Mouse (Mus musculus): Measurements from ENCODE around the gene Rheb. TPM values are rescaled to one million over a fixed set of nuclear protein-coding genes. Genes with fewer than 3 reads are reported as not detected.

Rheb gene
- total and polyA plus RNA-seq, 3 experiments, result 17.0 to 64.1 (median 46.2) TPM

- H3K9ac ChIP-seq (ENCODE audit: insufficient read depth, low read depth), result no peak overlapping the region
- dilution Hi-C loops (cut with MboI; ENCODE audit: extremely low pct_ligation_motif_present, extremely low pct_unique_long_range_greater_than_20kb, low sequenced_read_pairs), result no loop called here
- H3K9me3 ChIP-seq (replicated peaks; ENCODE audit: low read length), result no peaks in the 10 kb centered on the region
- peaks cover 28% of the 10 kb centered on the region for H3K79me2 ChIP-seq (replicated peaks; ENCODE audit: control insufficient read depth, extremely low read depth, insufficient read depth, poor library complexity, severe bottlenecking)
- H3K36me3 ChIP-seq (replicated peaks in 1 of 2; ENCODE audit: control insufficient read depth in 1 of 2, insufficient read depth in 1 of 2, low read length in 1 of 2), result peaks cover 0 to 2% of the 10 kb centered on the region in 2 experiments
- TF ChIP-seq RAD21 (IDR thresholded peaks at IDR 0.05; ENCODE audit: low read depth, low read length), result no peak
- TF ChIP-seq CHD1 (IDR thresholded peaks at IDR 0.05; ENCODE audit: low read depth, low read length), result no peak
- no peak for TF ChIP-seq JUND (conservative IDR thresholded peaks at IDR 0.05; ENCODE audit: low read depth, low read length)
- TF ChIP-seq UBTF (IDR thresholded peaks at IDR 0.05; ENCODE audit: low read depth, low read length), result no peak
- TF ChIP-seq E2F4 (IDR thresholded peaks at IDR 0.05; ENCODE audit: insufficient replicate concordance, low read depth, low read length), result no peak
- TF ChIP-seq ZMIZ1 (IDR thresholded peaks at IDR 0.05; ENCODE audit: low read depth, low read length), result no peak
- TF ChIP-seq HCFC1 (IDR thresholded peaks at IDR 0.05; ENCODE audit: low read depth, low read length), result no peak
- no peak for TF ChIP-seq ZKSCAN1 (IDR thresholded peaks at IDR 0.05; ENCODE audit: borderline replicate concordance, low read depth, low read length)
- no peak for TF ChIP-seq JUN (IDR thresholded peaks at IDR 0.05; ENCODE audit: insufficient read depth, low read depth, low read length)
- in situ Hi-C loops (cut with MboI; ENCODE audit: low pct_ligation_motif_present, low pct_unique_long_range_greater_than_20kb, low sequenced_read_pairs), result no loop called here
- H3K4me3 ChIP-seq (replicated peaks in 1 of 3; ENCODE audit: low read depth in 2 of 3, low read length in 2 of 3, poor library complexity in 1 of 3), result no peak overlapping the region
- DNase-seq (ENCODE audit: extremely low read depth), result no peak
- no peaks in the 10 kb centered on the region for H3K27me3 ChIP-seq (replicated peaks)
- peaks cover 7 to 27% of the 10 kb centered on the region in 2 experiments; a peak in 3 of 4 replicates for H3K4me1 ChIP-seq (ENCODE audit: control insufficient read depth in 1 of 2, insufficient read depth in 2 of 2)
- H3K4me2 ChIP-seq (ENCODE audit: insufficient read depth, low read depth, poor library complexity, severe bottlenecking), result no peak overlapping the region
- H3K27ac ChIP-seq (ENCODE audit: insufficient read depth, low read depth), result no peak overlapping the region
Observed at GRCm38 (mm10) chr5:24843841-24844240, 1.4 kb upstream of the Rheb start.

- peaks cover 35% of the 10 kb centered on the region for H3K79me2 ChIP-seq (replicated peaks; ENCODE audit: control insufficient read depth, extremely low read depth, insufficient read depth, poor library complexity, severe bottlenecking)
- DNase-seq (ENCODE audit: extremely low read depth), result no peak
- in situ Hi-C loops (cut with MboI; ENCODE audit: low pct_ligation_motif_present, low pct_unique_long_range_greater_than_20kb, low sequenced_read_pairs), result no loop called here
- no peak overlapping the region for H3K4me2 ChIP-seq (ENCODE audit: insufficient read depth, low read depth, poor library complexity, severe bottlenecking)
- peak overlapping the region in 1 of 3 experiments; percentile 37 for H3K4me3 ChIP-seq (replicated peaks in 1 of 3; ENCODE audit: low read depth in 2 of 3, low read length in 2 of 3, poor library complexity in 1 of 3)
- no peaks in the 10 kb centered on the region for H3K27me3 ChIP-seq (replicated peaks)
- dilution Hi-C loops (cut with MboI; ENCODE audit: extremely low pct_ligation_motif_present, extremely low pct_unique_long_range_greater_than_20kb, low sequenced_read_pairs), result no loop called here
- peaks cover 0 to 2% of the 10 kb centered on the region in 2 experiments for H3K36me3 ChIP-seq (replicated peaks in 1 of 2; ENCODE audit: control insufficient read depth in 1 of 2, insufficient read depth in 1 of 2, low read length in 1 of 2)
- peaks cover 9 to 34% of the 10 kb centered on the region in 2 experiments; a peak in 3 of 4 replicates for H3K4me1 ChIP-seq (ENCODE audit: control insufficient read depth in 1 of 2, insufficient read depth in 2 of 2)
- H3K27ac ChIP-seq (ENCODE audit: insufficient read depth, low read depth), result peak overlapping the region; percentile 58
- TF ChIP-seq USF1 (IDR thresholded peaks at IDR 0.05; ENCODE audit: low read depth, low read length) (no peak), ZMIZ1 (IDR thresholded peaks at IDR 0.05; ENCODE audit: low read depth, low read length) (0 out of 2 replicates have a peak, but pooled peaks have one; percentile 0)
- no peaks in the 10 kb centered on the region for H3K9me3 ChIP-seq (replicated peaks; ENCODE audit: low read length)
- no peak overlapping the region for H3K9ac ChIP-seq (ENCODE audit: insufficient read depth, low read depth)
Observed at GRCm38 (mm10) chr5:24843103-24843475, 665 bp upstream of the Rheb start.

- peak overlapping the region; percentile 93 for H3K9ac ChIP-seq (ENCODE audit: insufficient read depth, low read depth)
- peak overlapping the region; percentile 94 for H3K27ac ChIP-seq (ENCODE audit: insufficient read depth, low read depth)
- TF ChIP-seq MXI1 (IDR thresholded peaks at IDR 0.05; ENCODE audit: low read depth, low read length), result 0 out of 2 replicates have a peak, but pooled peaks have one; percentile 67
- no peak for TF ChIP-seq ETS1 (conservative IDR thresholded peaks at IDR 0.05; ENCODE audit: low read depth, low read length)
- peak; percentile 7; the same call in 1 of the 2 replicates for TF ChIP-seq NRF1 (IDR thresholded peaks at IDR 0.05; ENCODE audit: low read depth, low read length)
- TF ChIP-seq USF1 (IDR thresholded peaks at IDR 0.05; ENCODE audit: low read depth, low read length), result no peak
- H3K9me3 ChIP-seq (replicated peaks; ENCODE audit: low read length), result no peaks in the 10 kb centered on the region
- H3K4me2 ChIP-seq (ENCODE audit: insufficient read depth, low read depth, poor library complexity, severe bottlenecking), result peak overlapping the region; percentile 99; the same call in 1 of the 2 replicates
- DNase-seq (ENCODE audit: extremely low read depth), result peak; percentile 13
- H3K36me3 ChIP-seq (replicated peaks in 1 of 2; ENCODE audit: control insufficient read depth in 1 of 2, insufficient read depth in 1 of 2, low read length in 1 of 2), result peaks cover 0 to 2% of the 10 kb centered on the region in 2 experiments
- no peaks in the 10 kb centered on the region for H3K27me3 ChIP-seq (replicated peaks)
- H3K4me1 ChIP-seq (ENCODE audit: control insufficient read depth in 1 of 2, insufficient read depth in 2 of 2), result peaks cover 11 to 43% of the 10 kb centered on the region in 2 experiments; a peak in 3 of 4 replicates
- peaks cover 46% of the 10 kb centered on the region for H3K79me2 ChIP-seq (replicated peaks; ENCODE audit: control insufficient read depth, extremely low read depth, insufficient read depth, poor library complexity, severe bottlenecking)
- dilution Hi-C loops (cut with MboI; ENCODE audit: extremely low pct_ligation_motif_present, extremely low pct_unique_long_range_greater_than_20kb, low sequenced_read_pairs), result no loop called here
- peak overlapping the region; percentile 79 to 94 (median 91) for H3K4me3 ChIP-seq (replicated peaks in 1 of 3; ENCODE audit: low read depth in 2 of 3, low read length in 2 of 3, poor library complexity in 1 of 3)
- in situ Hi-C loops (cut with MboI; ENCODE audit: low pct_ligation_motif_present, low pct_unique_long_range_greater_than_20kb, low sequenced_read_pairs), result no loop called here
Observed at GRCm38 (mm10) chr5:24841662-24842273, 656 bp downstream of the Rheb start.
